Comparison of ENCODE assay signal across 34 mouse cellular contexts in genomic region chr9:22399021-22399420, GRCm38 (mm10). TPM values are rescaled to one million over a fixed set of nuclear protein-coding genes. Genes with fewer than 3 reads are reported as not detected.
A peak's percentile ranks its signal among the peaks of the same experiment; 100 is the strongest.
DNase-seq lines count a peak whose midpoint lies in the region; ATAC-seq and TF ChIP-seq lines count a peak whose summit lies in the region.
"Had no signal": no experiment of that assay in that cellular context is flagged by ENCODE, and none has a peak within 500 bp of the region (broad histone marks: within the 10 kb centered on the region; RNA-seq: fewer than 3 reads in every experiment).

No protein-coding gene starts in this region.

- H3K27ac ChIP-seq in kidney, adult 2 months (ENCODE audit: insufficient read depth, low read depth, low read length) = no peak overlapping the region
- no peak overlapping the region for H3K27ac ChIP-seq in kidney, embryonic 16.5 days (ENCODE audit: low read length)
- no peak overlapping the region for H3K27ac ChIP-seq in forebrain, embryonic 14.5 days (ENCODE audit: low read depth, low read length)
- H3K27ac ChIP-seq: forebrain, embryonic 10.5 days; gastrocnemius, adult 2 months; heart, adult 2 months; hindbrain, embryonic 13.5 days; kidney, postnatal 0 days; limb, embryonic 10.5 days; limb, embryonic 15.5 days; liver, embryonic 13.5 days; midbrain, embryonic 12.5 days; neural tube, embryonic 13.5 days; stomach, embryonic 15.5 days had no signal

- no peak for TF ChIP-seq POLR2A in kidney, adult 2 months (IDR thresholded peaks at IDR 0.05; ENCODE audit: low read depth, low read length)

- H3K27me3 ChIP-seq in kidney, adult 2 months (replicated peaks; ENCODE audit: control insufficient read depth, insufficient read depth, low read length) = no peaks in the 10 kb centered on the region
- H3K27me3 ChIP-seq in kidney, embryonic 16.5 days (ENCODE audit: insufficient read depth, low read length) = no peaks in the 10 kb centered on the region
- H3K27me3 ChIP-seq in forebrain, embryonic 14.5 days (replicated peaks; ENCODE audit: control insufficient read depth, insufficient read depth, low read length) = no peaks in the 10 kb centered on the region
- H3K27me3 ChIP-seq: heart, embryonic 12.5 days; hindbrain, embryonic 13.5 days; limb, embryonic 15.5 days; liver, embryonic 13.5 days; megakaryocyte, embryonic 14.5 days; midbrain, embryonic 12.5 days; neural tube, embryonic 13.5 days; stomach, embryonic 15.5 days had no signal

- no peaks in the 10 kb centered on the region for H3K4me1 ChIP-seq in kidney, adult 2 months (ENCODE audit: control insufficient read depth, insufficient read depth, low read length)
- H3K4me1 ChIP-seq in kidney, embryonic 16.5 days (ENCODE audit: insufficient read depth, low read length) = no peaks in the 10 kb centered on the region
- no peaks in the 10 kb centered on the region for H3K4me1 ChIP-seq in forebrain, embryonic 14.5 days (ENCODE audit: control insufficient read depth, insufficient read depth, low read length)
- H3K4me1 ChIP-seq: forebrain, embryonic 10.5 days; heart, embryonic 12.5 days; hindbrain, embryonic 13.5 days; limb, embryonic 10.5 days; limb, embryonic 15.5 days; liver, embryonic 13.5 days; megakaryocyte, embryonic 14.5 days; midbrain, embryonic 12.5 days; neural tube, embryonic 13.5 days; stomach, embryonic 15.5 days had no signal

- no peak for ATAC-seq in kidney, embryonic 16.5 days (ENCODE audit: low FRiP score, low TSS enrichment)
- ATAC-seq in forebrain, embryonic 14.5 days = no peak
- ATAC-seq: activated CD4-positive, CD25-positive, alpha-beta regulatory T cell, adult 4 months; forebrain, embryonic 16.5 days; intestine, postnatal 0 days had no signal

- no peak overlapping the region for H3K4me3 ChIP-seq in kidney, adult 2 months (ENCODE audit: insufficient read depth, low read depth, low read length)
- no peak overlapping the region for H3K4me3 ChIP-seq in kidney, embryonic 16.5 days (ENCODE audit: low read length)
- H3K4me3 ChIP-seq in forebrain, embryonic 14.5 days (ENCODE audit: low read depth, low read length) = no peak overlapping the region
- H3K4me3 ChIP-seq: forebrain, embryonic 10.5 days; gastrocnemius, adult 2 months; heart, adult 2 months; heart, embryonic 12.5 days; hindbrain, embryonic 13.5 days; limb, embryonic 10.5 days; limb, embryonic 15.5 days; liver, embryonic 13.5 days; megakaryocyte, embryonic 14.5 days; midbrain, embryonic 12.5 days; myocyte; neural tube, embryonic 13.5 days; stomach, embryonic 15.5 days had no signal

- TF ChIP-seq CTCF in kidney, adult 2 months (conservative IDR thresholded peaks at IDR 0.05; ENCODE audit: insufficient read depth, insufficient read length, low read depth, low read length) = no peak

- 53% methylated on average over 4 of the region's 4 CpGs for WGBS in kidney, adult 2 months
- 60% methylated on average over 4 of the region's 4 CpGs for WGBS in kidney, embryonic 16.5 days
- 71% methylated on average over 4 of the region's 4 CpGs for WGBS in forebrain, embryonic 14.5 days

- H3K36me3 ChIP-seq in kidney, adult 2 months (ENCODE audit: control insufficient read depth, insufficient read depth, low read length) = no peaks in the 10 kb centered on the region
- H3K36me3 ChIP-seq in kidney, embryonic 16.5 days (ENCODE audit: insufficient read depth, low read length) = no peaks in the 10 kb centered on the region
- no peaks in the 10 kb centered on the region for H3K36me3 ChIP-seq in forebrain, embryonic 14.5 days (ENCODE audit: control insufficient read depth, insufficient read depth, low read length)
- H3K36me3 ChIP-seq: forebrain, embryonic 10.5 days; heart, embryonic 12.5 days; hindbrain, embryonic 13.5 days; limb, embryonic 10.5 days; limb, embryonic 15.5 days; liver, embryonic 13.5 days; midbrain, embryonic 12.5 days; neural tube, embryonic 13.5 days; stomach, embryonic 15.5 days had no signal

- no peaks in the 10 kb centered on the region for H3K9me3 ChIP-seq in kidney, embryonic 16.5 days (ENCODE audit: low read length)
- H3K9me3 ChIP-seq in forebrain, embryonic 14.5 days (replicated peaks; ENCODE audit: control insufficient read depth, low read length) = no peaks in the 10 kb centered on the region
- H3K9me3 ChIP-seq: forebrain, embryonic 10.5 days; heart, embryonic 12.5 days; hindbrain, embryonic 13.5 days; limb, embryonic 10.5 days; limb, embryonic 15.5 days; liver, embryonic 13.5 days; megakaryocyte, embryonic 14.5 days; midbrain, embryonic 12.5 days; neural tube, embryonic 13.5 days; stomach, embryonic 15.5 days had no signal

- H3K4me2 ChIP-seq in kidney, embryonic 16.5 days (replicated peaks; ENCODE audit: low read depth, low read length) = no peak overlapping the region
- no peak overlapping the region for H3K4me2 ChIP-seq in forebrain, embryonic 14.5 days (ENCODE audit: low read length)
- H3K4me2 ChIP-seq: heart, embryonic 12.5 days; hindbrain, embryonic 13.5 days; limb, embryonic 15.5 days; liver, embryonic 13.5 days; midbrain, embryonic 12.5 days; neural tube, embryonic 13.5 days; stomach, embryonic 15.5 days had no signal

- DNase-seq in kidney, adult 2 months = peak; percentile 33
- peak; percentile 29 for DNase-seq in urinary bladder, postnatal 14 days (ENCODE audit: low spot score)
- no peak for DNase-seq in urinary bladder, postnatal 4 days (ENCODE audit: low spot score in 2 of 2)
- DNase-seq in NIH3T3 (ENCODE audit: low read depth) = peak; percentile 82
- DNase-seq in forebrain, embryonic 14.5 days (ENCODE audit: low spot score) = no peak
- no peak for DNase-seq in spleen, postnatal 10 days (ENCODE audit: low spot score in 2 of 2)
- DNase-seq in spleen, postnatal 4 days (ENCODE audit: low spot score in 2 of 2) = no peak
- DNase-seq: adrenal gland, adult 8-10 months; cerebellum, adult 11 months; gastrocnemius, adult 2 months; heart, adult 2 months; heart, postnatal 4 days; layer of hippocampus, adult 9-11 months; liver, embryonic 13.5 days; lung, adult 18-20 months had no signal

- no peak overlapping the region for H3K9ac ChIP-seq in kidney, embryonic 16.5 days (replicated peaks; ENCODE audit: low read length)
- H3K9ac ChIP-seq in forebrain, embryonic 14.5 days (ENCODE audit: low read length) = no peak overlapping the region
- H3K9ac ChIP-seq: heart, embryonic 12.5 days; hindbrain, embryonic 13.5 days; limb, embryonic 15.5 days; liver, embryonic 13.5 days; midbrain, embryonic 12.5 days; neural tube, embryonic 13.5 days; stomach, embryonic 15.5 days had no signal

RNA-seq across cellular contexts. Expression of gene Anln, which starts 10.0 kb away (rescaled TPM):
- polyA plus RNA-seq in kidney, adult 2 months (2012; rRNA removed) = 0.33 and 0.44 TPM in 2 replicates
- polyA plus RNA-seq in kidney, embryonic 16.5 days (2015; fragmentation: Nextera tagmentation; extraction: Ambion mirVana) = 45.9 and 48.1 TPM in 2 replicates
- 15.7 and 16.5 TPM in 2 replicates for polyA plus RNA-seq in forebrain, embryonic 14.5 days (2014; fragmentation: Nextera tagmentation; extraction: Ambion mirVana)

RNA-seq across cellular contexts. Expression of gene 9530077C05Rik, which starts 12.3 kb away (rescaled TPM):
- polyA plus RNA-seq in kidney, adult 2 months (2012; rRNA removed) = 1.0 and 1.1 TPM in 2 replicates
- polyA plus RNA-seq in kidney, embryonic 16.5 days (2015; fragmentation: Nextera tagmentation; extraction: Ambion mirVana) = 4.3 and 4.8 TPM in 2 replicates
- polyA plus RNA-seq in forebrain, embryonic 14.5 days (2014; fragmentation: Nextera tagmentation; extraction: Ambion mirVana) = 12.2 and 13.9 TPM in 2 replicates

RNA-seq across cellular contexts. Expression of gene Gm17545, which starts 55.1 kb away (rescaled TPM):
- not detected in 2 replicates for polyA plus RNA-seq in kidney, adult 2 months (2012; rRNA removed)
- polyA plus RNA-seq in kidney, embryonic 16.5 days (2015; fragmentation: Nextera tagmentation; extraction: Ambion mirVana) = not detected in 2 replicates
- not detected in 2 replicates for polyA plus RNA-seq in forebrain, embryonic 14.5 days (2014; fragmentation: Nextera tagmentation; extraction: Ambion mirVana)
- polyA plus RNA-seq: activated CD4-positive, CD25-positive, alpha-beta regulatory T cell, adult 4 months; C2C12; embryonic facial prominence, embryonic 11.5 days; forebrain, embryonic 10.5 days; forebrain, embryonic 16.5 days; heart, adult 2 months; heart, embryonic 12.5 days; heart, postnatal 0 days; hindbrain, embryonic 13.5 days; intestine, postnatal 0 days; kidney, postnatal 0 days; limb, embryonic 10.5 days; limb, embryonic 15.5 days; liver, embryonic 13.5 days; midbrain, embryonic 12.5 days; midbrain, postnatal 0 days; myocyte; neural tube, embryonic 13.5 days; stomach, embryonic 15.5 days had no signal

Comparison
In these comparisons a context has a peak if more than half of its experiments do, and no peak if none do; other contexts are left out.
1. DNase-seq: peak in kidney, adult 2 months (single experiment), urinary bladder, postnatal 14 days (single experiment) and NIH3T3 (single experiment); none in urinary bladder, postnatal 4 days (0 of 2), forebrain, embryonic 14.5 days (single experiment), spleen, postnatal 10 days (0 of 2) and spleen, postnatal 4 days (0 of 2).
2. RNA of gene Anln, which starts 10.0 kb away (polyA plus RNA-seq): 45.9 to 48.1 TPM in kidney, embryonic 16.5 days and 15.7 to 16.5 TPM in forebrain, embryonic 14.5 days; 0.33 to 0.44 TPM in kidney, adult 2 months; every median in the first group is over 10 times any median in the second.